Mouse (Mus musculus): Measurements from ENCODE around the gene Snrk. TPM values are rescaled to one million over a fixed set of nuclear protein-coding genes. Genes with fewer than 3 reads are reported as not detected.

The Snrk gene
- polyA plus RNA-seq, 1 experiment: 20.3 TPM

DNA sequence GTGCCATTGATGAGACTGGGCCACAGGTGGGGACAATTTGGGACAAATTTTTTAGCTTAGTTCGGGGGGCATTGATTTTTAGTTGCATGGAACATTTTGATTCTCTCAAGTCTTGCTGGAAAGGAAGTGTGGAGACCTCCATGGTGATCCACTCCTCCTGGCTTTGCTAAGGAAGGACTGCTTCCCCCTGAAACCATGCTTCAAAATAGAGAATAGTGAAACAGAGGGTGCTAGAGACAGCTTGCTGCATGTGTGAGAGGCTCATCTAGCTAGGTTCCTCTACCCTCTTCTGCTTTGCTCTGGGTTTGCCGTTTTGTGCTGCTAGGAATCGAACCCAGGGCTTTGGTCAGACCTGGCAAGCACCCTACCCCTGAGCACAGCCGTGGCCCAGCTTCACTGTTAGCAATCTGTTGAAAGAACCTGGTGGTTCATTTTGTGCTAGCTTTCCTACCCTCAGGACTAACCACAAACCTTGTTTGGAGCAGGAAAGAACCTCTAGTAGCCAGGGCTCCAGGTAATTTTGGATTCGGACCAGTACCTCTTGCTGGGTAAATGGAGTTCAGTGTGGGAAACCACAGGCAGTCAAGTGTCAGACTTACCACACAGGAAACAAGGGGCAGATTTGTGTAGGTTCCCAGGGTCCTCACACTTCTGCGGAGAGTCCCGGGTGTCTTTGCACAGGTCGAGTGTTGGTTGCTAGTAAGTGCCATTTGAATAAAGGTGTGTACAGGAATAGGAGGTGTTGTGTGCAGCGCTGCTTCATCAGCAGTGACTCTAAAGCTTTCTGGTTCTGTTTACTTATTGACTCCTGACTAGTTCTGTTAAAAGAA, 33.1 kb downstream of the Snrk start:
- TF ChIP-seq EP300 (IDR thresholded peaks at IDR 0.05; ENCODE audit: insufficient read depth, low read depth, low read length) (no peak), CTCF (IDR thresholded peaks at IDR 0.05; ENCODE audit: low read depth, low read length) (no peak), POLR2A (IDR thresholded peaks at IDR 0.05; ENCODE audit: insufficient read depth, low read length) (no peak)
- no peaks in the 10 kb centered on the region for H3K9me3 ChIP-seq (replicated peaks; ENCODE audit: control insufficient read depth, insufficient read depth, low read length, poor library complexity, severe bottlenecking)
- H3K27ac ChIP-seq (ENCODE audit: insufficient read depth, low read length): no peak overlapping the region
- H3K4me3 ChIP-seq (ENCODE audit: low read depth, low read length): no peak overlapping the region
- no peaks in the 10 kb centered on the region for H3K36me3 ChIP-seq (ENCODE audit: control insufficient read depth, insufficient read depth, low read length, poor library complexity, severe bottlenecking)
- H3K4me1 ChIP-seq (ENCODE audit: control insufficient read depth, insufficient read depth, low read length): no peaks in the 10 kb centered on the region
- no peak overlapping the region for H3K9ac ChIP-seq (ENCODE audit: low read depth, poor library complexity, severe bottlenecking)
- H3K27me3 ChIP-seq (ENCODE audit: control insufficient read depth, insufficient read depth, low read length, poor library complexity, severe bottlenecking): no peaks in the 10 kb centered on the region

DNA sequence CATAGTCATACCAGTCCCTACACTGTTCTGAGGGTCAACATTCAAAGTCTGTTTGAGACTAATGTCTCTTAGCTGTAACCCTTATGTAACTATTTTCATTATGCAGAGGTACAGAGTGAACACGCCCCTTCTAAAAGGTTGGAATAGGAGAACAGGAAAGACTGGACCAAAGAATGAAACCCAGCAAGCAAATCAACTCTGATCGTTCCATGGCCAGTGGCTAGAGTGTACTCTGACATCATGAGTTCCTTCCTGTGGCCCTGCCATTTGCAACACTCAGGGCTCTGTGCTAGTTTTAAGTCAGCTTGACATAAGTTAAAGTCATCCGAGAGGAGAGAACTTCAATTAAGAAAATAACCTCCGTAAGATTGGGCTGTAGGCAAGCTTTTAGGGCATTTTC, 35.0 kb downstream of the Snrk start:
- no peaks in the 10 kb centered on the region for H3K27me3 ChIP-seq (ENCODE audit: control insufficient read depth, insufficient read depth, low read length, poor library complexity, severe bottlenecking)
- H3K36me3 ChIP-seq (ENCODE audit: control insufficient read depth, insufficient read depth, low read length, poor library complexity, severe bottlenecking): no peaks in the 10 kb centered on the region
- H3K9me3 ChIP-seq (replicated peaks; ENCODE audit: control insufficient read depth, insufficient read depth, low read length, poor library complexity, severe bottlenecking): no peaks in the 10 kb centered on the region; the same call in 1 of the 2 replicates
- H3K27ac ChIP-seq (ENCODE audit: insufficient read depth, low read length): no peak overlapping the region
- H3K4me3 ChIP-seq (ENCODE audit: low read depth, low read length): no peak overlapping the region
- TF ChIP-seq CTCF (IDR thresholded peaks at IDR 0.05; ENCODE audit: low read depth, low read length): no peak
- no peak for TF ChIP-seq POLR2A (IDR thresholded peaks at IDR 0.05; ENCODE audit: insufficient read depth, low read length)
- no peak for TF ChIP-seq EP300 (IDR thresholded peaks at IDR 0.05; ENCODE audit: insufficient read depth, low read depth, low read length)
- H3K4me1 ChIP-seq (ENCODE audit: control insufficient read depth, insufficient read depth, low read length): no peaks in the 10 kb centered on the region
- H3K9ac ChIP-seq (ENCODE audit: low read depth, poor library complexity, severe bottlenecking): no peak overlapping the region

DNA sequence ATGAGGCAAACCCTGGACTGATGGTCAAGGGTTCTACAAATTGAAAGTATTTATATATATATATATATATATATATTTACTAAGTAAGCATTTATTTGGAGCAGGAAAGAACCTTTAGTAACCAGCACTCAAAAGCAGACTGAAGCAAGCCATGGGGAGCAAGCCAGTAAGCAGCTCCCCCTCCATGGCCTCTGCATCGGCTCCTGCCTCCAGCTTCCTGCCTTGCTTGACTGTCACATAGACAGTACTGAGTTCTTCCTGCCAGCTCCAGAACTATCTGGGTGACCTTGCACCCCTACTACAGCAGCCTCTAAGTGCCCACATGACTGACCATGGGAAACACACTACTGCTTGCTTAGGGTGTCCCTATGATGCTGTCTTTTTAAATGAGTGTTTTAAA, 35.4 kb downstream of the Snrk start:
- no peaks in the 10 kb centered on the region; the same call in 1 of the 2 replicates for H3K9me3 ChIP-seq (replicated peaks; ENCODE audit: control insufficient read depth, insufficient read depth, low read length, poor library complexity, severe bottlenecking)
- TF ChIP-seq CTCF (IDR thresholded peaks at IDR 0.05; ENCODE audit: low read depth, low read length): no peak
- no peak for TF ChIP-seq EP300 (IDR thresholded peaks at IDR 0.05; ENCODE audit: insufficient read depth, low read depth, low read length)
- TF ChIP-seq POLR2A (IDR thresholded peaks at IDR 0.05; ENCODE audit: insufficient read depth, low read length): no peak

DNA sequence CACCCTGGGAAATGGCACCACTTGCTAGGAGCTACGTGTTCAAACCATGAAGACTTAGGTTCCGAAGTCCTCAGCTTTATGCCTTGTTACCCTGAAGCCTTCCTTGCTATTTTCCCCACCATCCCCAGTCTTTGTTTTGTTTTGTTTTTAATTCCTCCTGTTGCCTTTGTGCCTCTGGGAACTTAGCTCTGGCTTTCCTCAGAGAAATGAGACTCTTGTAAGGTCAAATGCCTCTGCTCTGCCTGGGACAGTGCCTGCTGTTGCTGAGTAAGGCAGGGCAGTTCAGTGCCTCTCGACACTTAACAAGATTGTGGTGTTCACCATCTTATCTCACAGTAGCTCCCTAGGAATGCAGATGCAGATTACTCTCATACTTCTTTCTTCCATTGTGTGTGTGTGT, 36.4 kb downstream of the Snrk start:
- H3K4me3 ChIP-seq (ENCODE audit: low read depth, low read length): no peak overlapping the region
- H3K9me3 ChIP-seq (replicated peaks; ENCODE audit: control insufficient read depth, insufficient read depth, low read length, poor library complexity, severe bottlenecking): no peaks in the 10 kb centered on the region; the same call in 1 of the 2 replicates
- H3K4me1 ChIP-seq (ENCODE audit: control insufficient read depth, insufficient read depth, low read length): no peaks in the 10 kb centered on the region

More for the DNA sequence above, 35.4 kb downstream of the Snrk start:
- no peak overlapping the region for H3K4me3 ChIP-seq (ENCODE audit: low read depth, low read length)
- no peaks in the 10 kb centered on the region for H3K36me3 ChIP-seq (ENCODE audit: control insufficient read depth, insufficient read depth, low read length, poor library complexity, severe bottlenecking)
- H3K27ac ChIP-seq (ENCODE audit: insufficient read depth, low read length): no peak overlapping the region
- no peaks in the 10 kb centered on the region for H3K4me1 ChIP-seq (ENCODE audit: control insufficient read depth, insufficient read depth, low read length)
- H3K27me3 ChIP-seq (ENCODE audit: control insufficient read depth, insufficient read depth, low read length, poor library complexity, severe bottlenecking): no peaks in the 10 kb centered on the region
- H3K9ac ChIP-seq (ENCODE audit: low read depth, poor library complexity, severe bottlenecking): no peak overlapping the region

DNA sequence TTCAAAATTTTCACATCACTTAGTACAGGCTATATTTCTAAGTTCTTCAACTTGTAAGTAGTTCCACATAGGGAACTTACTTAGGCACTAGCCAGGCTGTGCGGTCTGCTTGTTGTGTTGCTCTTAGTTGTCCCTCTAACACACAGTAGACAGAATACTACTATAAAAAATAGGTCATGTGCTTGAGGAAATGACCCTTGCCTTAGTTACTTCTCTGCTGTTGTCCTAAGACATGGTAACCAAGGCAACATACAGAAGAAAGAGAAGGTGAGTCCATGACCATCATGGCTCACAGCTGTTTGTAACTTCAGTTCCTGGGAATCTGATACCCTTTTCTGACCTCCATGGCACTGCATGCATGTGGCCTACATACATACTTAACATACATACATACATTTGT, 38.1 kb downstream of the Snrk start:
- no peaks in the 10 kb centered on the region; the same call in 1 of the 2 replicates for H3K9me3 ChIP-seq (replicated peaks; ENCODE audit: control insufficient read depth, insufficient read depth, low read length, poor library complexity, severe bottlenecking)
- no peaks in the 10 kb centered on the region for H3K4me1 ChIP-seq (ENCODE audit: control insufficient read depth, insufficient read depth, low read length)
- no peak overlapping the region for H3K4me3 ChIP-seq (ENCODE audit: low read depth, low read length)
- H3K27ac ChIP-seq (ENCODE audit: insufficient read depth, low read length): no peak overlapping the region
- H3K27me3 ChIP-seq (ENCODE audit: control insufficient read depth, insufficient read depth, low read length, poor library complexity, severe bottlenecking): no peaks in the 10 kb centered on the region
- no peak overlapping the region for H3K9ac ChIP-seq (ENCODE audit: low read depth, poor library complexity, severe bottlenecking)
- no peaks in the 10 kb centered on the region for H3K36me3 ChIP-seq (ENCODE audit: control insufficient read depth, insufficient read depth, low read length, poor library complexity, severe bottlenecking)
- TF ChIP-seq POLR2A (IDR thresholded peaks at IDR 0.05; ENCODE audit: insufficient read depth, low read length) (no peak), CTCF (IDR thresholded peaks at IDR 0.05; ENCODE audit: low read depth, low read length) (no peak), EP300 (IDR thresholded peaks at IDR 0.05; ENCODE audit: insufficient read depth, low read depth, low read length) (no peak)

More for the DNA sequence above, 36.4 kb downstream of the Snrk start:
- H3K36me3 ChIP-seq (ENCODE audit: control insufficient read depth, insufficient read depth, low read length, poor library complexity, severe bottlenecking): no peaks in the 10 kb centered on the region
- no peaks in the 10 kb centered on the region for H3K27me3 ChIP-seq (ENCODE audit: control insufficient read depth, insufficient read depth, low read length, poor library complexity, severe bottlenecking)
- TF ChIP-seq POLR2A (IDR thresholded peaks at IDR 0.05; ENCODE audit: insufficient read depth, low read length) (no peak), EP300 (IDR thresholded peaks at IDR 0.05; ENCODE audit: insufficient read depth, low read depth, low read length) (no peak), CTCF (IDR thresholded peaks at IDR 0.05; ENCODE audit: low read depth, low read length) (no peak)
- H3K27ac ChIP-seq (ENCODE audit: insufficient read depth, low read length): no peak overlapping the region
- no peak overlapping the region for H3K9ac ChIP-seq (ENCODE audit: low read depth, poor library complexity, severe bottlenecking)

DNA sequence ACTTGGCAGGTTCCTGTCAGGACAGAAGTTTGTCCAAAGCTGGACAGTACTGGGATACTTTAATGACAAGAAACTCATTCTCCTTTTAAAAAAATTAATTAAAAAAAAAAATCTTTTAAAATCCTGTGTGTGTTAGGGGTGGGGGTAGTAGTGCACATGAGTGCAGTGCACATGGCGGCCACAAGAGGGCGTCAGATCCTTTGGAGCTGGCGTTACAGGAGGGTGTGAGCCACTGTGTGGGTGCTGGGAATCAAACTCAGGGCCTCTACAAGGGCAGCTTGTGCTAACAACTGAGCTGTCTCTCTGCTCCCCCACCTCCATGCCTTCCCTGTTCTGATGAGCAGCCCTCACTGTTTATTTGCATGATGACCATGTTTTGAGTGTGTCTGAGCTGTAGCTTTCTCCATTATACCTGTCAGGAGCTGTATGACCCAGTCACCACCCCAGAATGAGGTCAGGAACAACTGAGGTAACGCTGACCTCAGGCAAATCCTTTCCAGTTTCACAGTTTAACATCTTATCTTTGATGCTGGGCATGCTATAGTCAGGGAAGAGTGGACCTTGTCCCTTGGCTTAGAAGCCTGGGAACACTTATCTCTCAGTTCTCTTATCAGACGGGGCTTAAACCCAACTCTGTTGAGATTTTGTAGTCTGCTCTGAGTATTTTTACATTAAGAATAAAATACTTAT, 39.5 kb downstream of the Snrk start:
- H3K9ac ChIP-seq (ENCODE audit: low read depth, poor library complexity, severe bottlenecking): no peak overlapping the region
- no peak overlapping the region for H3K4me3 ChIP-seq (ENCODE audit: low read depth, low read length)
- TF ChIP-seq EP300 (IDR thresholded peaks at IDR 0.05; ENCODE audit: insufficient read depth, low read depth, low read length): no peak
- peak; percentile 50 for TF ChIP-seq CTCF (IDR thresholded peaks at IDR 0.05; ENCODE audit: low read depth, low read length)
- TF ChIP-seq POLR2A (IDR thresholded peaks at IDR 0.05; ENCODE audit: insufficient read depth, low read length): no peak
- H3K36me3 ChIP-seq (ENCODE audit: control insufficient read depth, insufficient read depth, low read length, poor library complexity, severe bottlenecking): no peaks in the 10 kb centered on the region
- H3K27me3 ChIP-seq (ENCODE audit: control insufficient read depth, insufficient read depth, low read length, poor library complexity, severe bottlenecking): no peaks in the 10 kb centered on the region
- H3K27ac ChIP-seq (ENCODE audit: insufficient read depth, low read length): no peak overlapping the region
- H3K4me1 ChIP-seq (ENCODE audit: control insufficient read depth, insufficient read depth, low read length): no peaks in the 10 kb centered on the region
- no peaks in the 10 kb centered on the region; the same call in 1 of the 2 replicates for H3K9me3 ChIP-seq (replicated peaks; ENCODE audit: control insufficient read depth, insufficient read depth, low read length, poor library complexity, severe bottlenecking)

All from ES-Bruce4 (cell line).